Mouse (Mus musculus) cerebellum, adult 2 months (tissue): ENCODE results near the gene Ackr4.

Experiments
- CTCF ChIP-seq: fragments of 200-500 bp; IDR thresholded peaks from 2 replicates; pipeline ENCODE4 v1.5.1; 2011; ENCODE audit warnings: low read depth, mild to moderate bottlenecking, control low read depth, low read length, moderate library complexity, borderline replicate concordance; ENCODE audit not compliant: insufficient read depth
- POLR2A ChIP-seq: fragments of 200-500 bp; IDR thresholded peaks from 2 replicates; pipeline ENCODE4 v1.6.1; 2011; ENCODE audit warnings: low read length, control low read depth, borderline replicate concordance; ENCODE audit not compliant: insufficient read depth

- TF ChIP-seq CTCF, result no peak
- TF ChIP-seq POLR2A, result no peak
Observed at GRCm38 (mm10) chr9:104040362-104040761, 86.4 kb downstream of the Ackr4 start, which contains the start of gene Gm28305.
